Mouse (Mus musculus) gastrocnemius, adult 18-20 months (tissue): ENCODE data around the gene AI854703. TPM values are rescaled to one million over a fixed set of nuclear protein-coding genes. Genes with fewer than 3 reads are reported as not detected.

Experiments used
- DNase-seq: peaks from one replicate; pipeline ENCODE4 v3.0.0; 2021; ENCODE audit warnings: low spot score
- long read RNA-seq, 2 experiments: library from polyadenylated mRNA; stranded (forward); transcript quantifications; one replicate each; pipeline ENCODE4 v2.0.0; 2021
- total RNA-seq, 2 experiments: library from RNA; stranded (reverse); gene quantifications; 2 replicates each; pipeline ENCODE4 v1.2.3; 2021

The AI854703 gene
- under 1 TPM; 0.76 to 0.78 TPM for total RNA-seq
- long read RNA-seq, experiment 1, partial matches to known transcripts, result 2 of 2 reads
- long read RNA-seq, experiment 1, other reads (novel, unspliced or antisense), result 0 of 2 reads
- long read RNA-seq, experiment 2, result 0 reads

DNA sequence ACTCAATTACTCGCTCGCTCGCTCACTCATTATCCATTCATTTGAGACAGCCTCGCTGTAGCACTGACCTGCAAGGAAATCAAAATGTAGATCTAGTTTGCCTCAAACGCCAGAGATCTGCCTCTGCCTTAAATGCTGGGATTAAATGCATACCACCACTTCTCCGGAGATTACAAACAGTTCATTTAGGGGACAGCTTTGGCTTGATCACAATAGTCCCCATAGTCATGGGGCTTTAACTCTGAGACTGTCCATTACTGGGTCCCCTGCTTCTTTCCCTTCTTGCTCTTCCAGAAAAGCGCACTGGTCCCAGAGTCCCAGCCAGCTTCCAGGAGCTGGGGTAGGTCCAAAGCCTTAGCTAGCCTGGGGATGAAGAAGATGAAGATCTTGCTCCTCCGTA, at the start of gene AI854703:
Gene AI854703 (plus strand): TSS at position 301 of the 400 bp plus-strand sequence.
- DNase-seq, result no peak

- DNase-seq, result no peak
Measured at GRCm38 (mm10) chr6:48578736-48579135, 47.8 kb upstream of the AI854703 start.

DNA sequence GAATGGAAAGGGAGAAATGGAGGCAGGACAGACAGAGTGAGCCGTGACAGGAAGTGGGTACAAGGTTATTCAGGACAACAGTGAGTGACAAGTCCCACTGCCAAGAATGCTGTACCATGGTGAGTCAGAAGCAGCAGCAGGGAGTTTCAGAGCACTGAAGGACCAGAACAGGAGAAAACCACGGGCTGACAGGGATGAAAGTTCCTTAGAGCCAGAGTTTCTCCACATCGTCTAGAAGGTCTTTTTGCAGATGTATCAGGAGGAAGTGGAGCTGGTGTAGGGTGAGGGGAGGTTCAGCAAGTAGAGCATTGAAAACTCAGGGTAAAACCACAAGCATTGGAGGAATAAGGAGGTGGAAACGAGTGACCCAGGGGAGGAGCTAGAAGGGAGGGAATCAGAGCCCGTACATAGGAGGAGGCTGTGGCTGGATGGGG, 47.3 kb upstream of the AI854703 start:
- DNase-seq, result peak; percentile 28

GRCm38 (mm10) chr6:48581257-48581656, 45.3 kb upstream of the AI854703 start:
- DNase-seq, result no peak

- DNase-seq, result peak; percentile 55
Measured at GRCm38 (mm10) chr6:48582037-48582436, 44.5 kb upstream of the AI854703 start.

GRCm38 (mm10) chr6:48589194-48589750, 37.3 kb upstream of the AI854703 start, which contains the start of gene Gm45021:
Gene Gm45021 (plus strand): TSS chr6:48589610.
- no peak for DNase-seq

GRCm38 (mm10) chr6:48591221-48591845, 35.2 kb upstream of the AI854703 start:
- no peak for DNase-seq

GRCm38 (mm10) chr6:48591871-48592270, 34.7 kb upstream of the AI854703 start:
- DNase-seq, result no peak

DNA sequence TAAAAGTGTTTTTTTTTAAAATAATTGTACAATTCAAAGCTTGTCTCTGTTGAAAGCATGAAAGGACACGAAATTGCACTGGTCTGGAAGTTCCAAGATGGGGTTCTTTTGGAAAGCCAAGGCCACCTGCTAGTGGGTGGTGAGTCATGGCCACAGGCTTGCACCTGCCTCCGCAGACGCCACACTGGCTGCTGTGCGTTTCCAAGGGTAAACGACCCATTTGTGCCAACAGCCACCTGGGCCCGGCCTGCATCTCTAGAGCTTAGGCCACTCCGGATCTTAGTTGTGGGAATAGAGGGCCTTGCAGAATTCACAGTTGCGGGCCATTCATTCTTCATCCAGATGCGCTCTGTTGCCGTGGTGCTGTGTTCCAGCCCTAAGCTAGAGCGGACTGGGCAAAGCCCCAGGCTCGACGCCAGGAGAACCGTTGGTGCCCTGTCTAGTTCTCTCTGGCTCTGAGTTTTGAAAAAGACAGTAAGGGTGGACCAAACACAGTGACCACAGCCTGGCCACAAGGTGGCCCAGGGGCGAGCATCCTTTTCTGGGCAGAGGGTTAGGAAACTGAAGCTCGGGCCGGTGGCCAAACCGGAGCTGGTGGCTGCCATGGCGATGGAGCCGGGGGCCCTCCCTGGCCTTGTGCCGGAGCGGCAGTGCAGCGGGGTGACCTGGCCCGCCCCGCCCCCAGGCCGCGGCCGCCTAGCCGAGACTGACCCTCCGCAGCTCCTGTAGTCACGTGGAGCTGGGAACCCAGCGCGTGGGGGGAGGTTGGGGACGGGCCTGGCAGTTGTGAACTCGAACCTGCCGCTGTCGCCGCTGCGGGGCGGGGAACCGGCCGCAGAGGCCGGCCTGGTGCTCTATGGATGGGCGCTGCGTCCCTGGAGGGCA, 33.2 kb upstream of the AI854703 start, which contains the start of the genes Repin1 and Gm44965:
Gene Repin1 (plus strand): TSS at position 726 of the 885 bp plus-strand sequence.
Gene Gm44965 (plus strand): TSS at position 784 of the 885 bp plus-strand sequence.
- peak; percentile 93 for DNase-seq

DNA sequence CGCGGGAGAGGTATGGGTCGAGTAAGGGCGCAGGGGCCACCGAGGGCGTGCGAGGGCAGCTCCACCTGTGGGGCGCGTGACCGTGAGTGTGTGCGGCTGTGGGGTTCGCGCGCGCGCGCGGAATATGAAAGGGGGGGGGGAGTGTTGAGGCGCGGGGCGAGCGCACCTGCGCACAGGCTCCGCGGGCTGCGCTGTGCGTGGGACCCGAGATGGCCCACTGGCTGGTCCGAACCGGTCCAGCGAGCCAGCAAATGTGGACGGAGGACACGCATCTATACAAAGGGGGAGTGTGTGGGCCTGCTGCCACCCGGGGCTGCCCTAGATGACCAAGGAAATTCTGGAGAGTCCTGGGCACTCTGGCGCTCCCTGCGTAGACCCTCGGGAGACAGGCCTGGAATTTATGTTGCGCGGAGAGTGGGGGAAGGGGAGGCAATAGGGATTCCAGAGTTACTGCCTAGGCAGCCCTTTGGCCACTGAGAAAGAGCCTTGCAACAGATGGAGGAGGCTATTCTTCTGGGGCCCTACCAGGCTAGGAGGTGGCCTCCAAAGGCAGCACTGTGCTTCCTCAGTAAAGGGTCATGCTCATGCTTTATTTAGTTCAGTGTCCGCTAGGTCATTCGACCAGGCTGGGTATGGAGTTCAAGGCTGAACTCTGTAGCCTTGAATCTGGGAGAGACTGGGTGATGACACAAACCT, 32.4 kb upstream of the AI854703 start:
- peak; percentile 21 for DNase-seq

GRCm38 (mm10) chr6:48595278-48595677, 31.3 kb upstream of the AI854703 start:
- no peak for DNase-seq

GRCm38 (mm10) chr6:48596545-48597232, 29.9 kb upstream of the AI854703 start:
- no peak for DNase-seq

DNA sequence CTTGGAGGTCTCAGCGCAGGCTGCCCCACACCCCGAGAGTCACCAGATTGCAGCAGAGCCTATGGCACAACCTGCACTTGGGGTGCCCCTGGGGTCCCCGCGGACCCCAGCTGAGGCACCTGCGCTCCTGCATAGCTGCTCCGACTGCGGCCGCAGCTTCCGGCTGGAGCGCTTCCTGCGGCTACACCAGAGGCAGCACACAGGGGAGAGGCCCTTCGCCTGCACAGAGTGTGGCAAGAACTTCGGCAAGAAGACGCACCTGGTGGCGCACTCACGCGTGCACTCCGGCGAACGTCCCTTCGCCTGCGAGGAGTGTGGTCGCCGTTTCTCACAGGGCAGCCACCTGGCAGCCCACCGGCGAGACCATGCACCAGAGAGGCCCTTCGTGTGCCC, 29.3 kb upstream of the AI854703 start:
- DNase-seq, result no peak

- no peak for DNase-seq
Measured at GRCm38 (mm10) chr6:48600594-48600993, 26.0 kb upstream of the AI854703 start.

GRCm38 (mm10) chr6:48601271-48602079, 25.1 kb upstream of the AI854703 start, which contains the start of gene Zfp775:
Gene Zfp775 (plus strand): TSS chr6:48602063.
- DNase-seq, result peak; percentile 97

- peak; percentile 28 for DNase-seq
Measured at GRCm38 (mm10) chr6:48602080-48602741, 24.4 kb upstream of the AI854703 start.

GRCm38 (mm10) chr6:48608124-48608523, 18.4 kb upstream of the AI854703 start:
- DNase-seq, result no peak

- no peak for DNase-seq
Measured at GRCm38 (mm10) chr6:48609512-48609911, 17.1 kb upstream of the AI854703 start.

- DNase-seq, result no peak
Measured at GRCm38 (mm10) chr6:48610657-48611056, 15.9 kb upstream of the AI854703 start.
